Mouse (Mus musculus): ENCODE measurements around the gene Trappc6a. TPM values are rescaled to one million over a fixed set of nuclear protein-coding genes. Genes with fewer than 3 reads are reported as not detected.

Trappc6a gene
- total RNA-seq, 2 experiments from 2014 or later, result 19.8 to 21.5 TPM

GRCm38 (mm10) chr7:19524420-19525104 lies 16.4 kb downstream of the Trappc6a start:
- no peak for DNase-seq

GRCm38 (mm10) chr7:19525105-19525481 lies 16.9 kb downstream of the Trappc6a start:
- DNase-seq, result no peak

- no peak for DNase-seq
Measured at GRCm38 (mm10) chr7:19531077-19531476, 22.9 kb downstream of the Trappc6a start.

- DNase-seq, result no peak
Measured at GRCm38 (mm10) chr7:19532240-19532639, 24.0 kb downstream of the Trappc6a start.

- no peak for DNase-seq
Measured at GRCm38 (mm10) chr7:19534676-19535075, 26.5 kb downstream of the Trappc6a start.

- DNase-seq, result no peak
Measured at GRCm38 (mm10) chr7:19540771-19541566, 32.8 kb downstream of the Trappc6a start.

- no peak for DNase-seq
Measured at GRCm38 (mm10) chr7:19541681-19542154, 33.5 kb downstream of the Trappc6a start.

GRCm38 (mm10) chr7:19542155-19542691 lies 34.0 kb downstream of the Trappc6a start:
- DNase-seq, result peak; percentile 34 to 36

- DNase-seq, result no peak
Measured at GRCm38 (mm10) chr7:19543584-19543983, 35.4 kb downstream of the Trappc6a start.

GRCm38 (mm10) chr7:19546007-19546406 lies 37.8 kb downstream of the Trappc6a start:
- DNase-seq, result no peak

- DNase-seq, result no peak
Measured at GRCm38 (mm10) chr7:19547344-19547969, 39.3 kb downstream of the Trappc6a start.

- DNase-seq, result no peak
Measured at GRCm38 (mm10) chr7:19549394-19549793, 41.2 kb downstream of the Trappc6a start.

GRCm38 (mm10) chr7:19551634-19552033 lies 43.4 kb downstream of the Trappc6a start:
- no peak for DNase-seq

GRCm38 (mm10) chr7:19552443-19552842 lies 44.2 kb downstream of the Trappc6a start:
- no peak for DNase-seq

GRCm38 (mm10) chr7:19554168-19554567 lies 46.0 kb downstream of the Trappc6a start:
- peak; percentile 31 to 55 for DNase-seq

GRCm38 (mm10) chr7:19557086-19557485 lies 48.9 kb downstream of the Trappc6a start:
- no peak for DNase-seq

- no peak for DNase-seq
Measured at GRCm38 (mm10) chr7:19557982-19558900, 50.0 kb downstream of the Trappc6a start.

- DNase-seq, result no peak
Measured at GRCm38 (mm10) chr7:19558965-19559364, 50.8 kb downstream of the Trappc6a start.

- no peak for DNase-seq
Measured at GRCm38 (mm10) chr7:19560491-19561260, 52.5 kb downstream of the Trappc6a start.

- DNase-seq, result no peak
Measured at GRCm38 (mm10) chr7:19561431-19561764, 53.2 kb downstream of the Trappc6a start.
